Mouse (Mus musculus) CD4-positive helper T cell, adult 2 months (primary cell): Measurements from ENCODE around the gene Serpina3a.
"Not testable (repeated sequence)": the region's sequence is repeated elsewhere in the genome, so short reads cannot be mapped to it uniquely, and the experiment has no call there.

Experiments
- DNase-seq: peaks from one replicate; pipeline ENCODE4 v3.0.0-alpha.2; 2012; ENCODE audit warnings: low read depth, missing footprints, low spot score

Serpina3a gene

GRCm38 (mm10) chr12:104112333-104112732, at the start of gene Serpina3a:
Serpina3a (plus strand) TSS chr12:104112724.
- not testable (repeated sequence) for DNase-seq

GRCm38 (mm10) chr12:104064532-104064931, 48.0 kb upstream of the Serpina3a start:
- DNase-seq: peak; percentile 33

GRCm38 (mm10) chr12:104064996-104065395, 47.5 kb upstream of the Serpina3a start:
- no peak for DNase-seq

- DNase-seq: peak; percentile 71
These were observed 46.3 kb upstream of the Serpina3a start for GRCm38 (mm10) chr12:104066241-104066640.

GRCm38 (mm10) chr12:104067549-104067948, 45.0 kb upstream of the Serpina3a start:
- peak; percentile 52 for DNase-seq

- DNase-seq: peak; percentile 66
These were observed 42.9 kb upstream of the Serpina3a start for GRCm38 (mm10) chr12:104069620-104070019.

GRCm38 (mm10) chr12:104071708-104072107, 40.8 kb upstream of the Serpina3a start:
- DNase-seq: no peak

GRCm38 (mm10) chr12:104072286-104072685, 40.2 kb upstream of the Serpina3a start:
- DNase-seq: no peak

- no peak for DNase-seq
These were observed 22.4 kb upstream of the Serpina3a start for GRCm38 (mm10) chr12:104090119-104090518.

- no peak for DNase-seq
These were observed 21.2 kb upstream of the Serpina3a start for GRCm38 (mm10) chr12:104091303-104091702.

GRCm38 (mm10) chr12:104100768-104101167, 11.8 kb upstream of the Serpina3a start, which contains the start of gene Serpina5:
Serpina5 (plus strand) TSS chr12:104101113.
- DNase-seq: no peak

GRCm38 (mm10) chr12:104105847-104106246, 6.7 kb upstream of the Serpina3a start:
- no peak for DNase-seq

- no peak for DNase-seq
These were observed 5.6 kb upstream of the Serpina3a start for GRCm38 (mm10) chr12:104106919-104107318.

- no peak for DNase-seq
These were observed 4.0 kb upstream of the Serpina3a start for GRCm38 (mm10) chr12:104108507-104108906.

- no peak for DNase-seq
These were observed 2.5 kb downstream of the Serpina3a start for GRCm38 (mm10) chr12:104114921-104115579.

- DNase-seq: no peak
These were observed 10.6 kb downstream of the Serpina3a start for GRCm38 (mm10) chr12:104123097-104123496.

GRCm38 (mm10) chr12:104123996-104124395, 11.5 kb downstream of the Serpina3a start:
- DNase-seq: no peak

GRCm38 (mm10) chr12:104125021-104125560, 12.6 kb downstream of the Serpina3a start:
- DNase-seq: no peak

GRCm38 (mm10) chr12:104127696-104128095, 15.2 kb downstream of the Serpina3a start, which contains the start of gene Serpina3b:
Serpina3b (plus strand) TSS chr12:104127996.
- DNase-seq: no peak

GRCm38 (mm10) chr12:104131041-104131440, 18.5 kb downstream of the Serpina3a start:
- DNase-seq: no peak

GRCm38 (mm10) chr12:104138216-104138615, 25.7 kb downstream of the Serpina3a start:
- no peak for DNase-seq

- no peak for DNase-seq
These were observed 28.1 kb downstream of the Serpina3a start for GRCm38 (mm10) chr12:104140543-104141103.

GRCm38 (mm10) chr12:104141506-104141905, 29.0 kb downstream of the Serpina3a start:
- no peak for DNase-seq
